Mouse (Mus musculus) brain, embryonic 14.5 days (tissue): ENCODE measurements at regions not wholly inside any gene's neighbourhood (a gene's known extent, or its start where the extent isn't known, plus 50 kb on each side); places are given as distances from the start of the nearest gene placed in this dataset.
A peak's percentile ranks its signal among the peaks of the same experiment; 100 is the strongest.

Experiments used
- DNase-seq: peaks from one replicate; pipeline ENCODE4 v3.0.0-alpha.2; 2011; ENCODE audit warnings: low read depth
- CTCF ChIP-seq: fragments of 200-500 bp; IDR thresholded peaks from 2 replicates; pipeline ENCODE4 v1.5.1; 2012; ENCODE audit warnings: inconsistent platforms, mild to moderate bottlenecking, moderate library complexity, borderline replicate concordance; ENCODE audit not compliant: insufficient read depth, insufficient read length; ENCODE audit errors: extremely low read depth
- POLR2A ChIP-seq: fragments of 200-500 bp; IDR thresholded peaks from 2 replicates; pipeline ENCODE4 v1.6.1; 2012; ENCODE audit warnings: mild to moderate bottlenecking, inconsistent platforms, borderline replicate concordance; ENCODE audit not compliant: poor library complexity, insufficient read depth, insufficient read length, severe bottlenecking; ENCODE audit errors: extremely low read depth

DNA sequence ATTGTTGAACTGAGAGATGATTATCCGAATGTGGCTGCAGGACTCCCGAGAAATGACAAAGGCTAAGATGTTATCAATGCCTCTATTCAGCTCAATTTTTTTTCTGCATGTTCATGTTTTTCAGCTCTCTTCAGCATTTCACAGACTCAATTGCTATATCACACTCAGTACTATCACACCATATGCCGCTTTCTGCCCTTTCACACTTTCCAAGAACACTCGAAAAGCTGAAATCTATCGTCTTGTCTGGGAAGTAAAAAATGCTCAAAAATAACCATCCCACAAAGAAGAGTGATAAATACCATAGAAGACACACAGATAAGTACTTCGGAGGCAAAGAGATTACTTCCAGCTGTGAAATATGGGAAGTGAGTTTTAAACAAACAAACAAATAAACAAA, 6398.9 kb upstream of the Gm7489 start:
- peak; percentile 22 for DNase-seq

DNA sequence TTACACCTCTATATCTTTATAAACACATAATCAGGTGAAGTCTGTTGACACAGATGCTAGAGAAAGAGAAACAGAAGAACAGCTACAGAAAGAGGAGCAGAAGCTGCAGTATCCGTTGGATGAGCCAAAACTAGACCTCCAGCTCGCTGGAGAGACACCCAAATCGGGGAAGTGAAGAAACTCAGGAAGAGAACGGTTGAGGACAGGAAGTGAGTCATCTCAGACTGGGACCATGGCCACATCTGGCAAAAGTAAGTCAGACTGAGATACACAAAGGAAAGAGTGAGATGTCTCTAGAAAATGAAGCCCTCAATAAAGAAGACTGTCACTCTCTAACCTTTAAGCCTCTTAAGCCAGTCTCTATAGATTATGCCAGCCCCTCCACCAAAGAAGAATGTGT, 6362.8 kb upstream of the Gm7489 start:
- no peak for TF ChIP-seq CTCF
- TF ChIP-seq POLR2A: no peak
- no peak for DNase-seq

More for the DNA sequence above, 6398.9 kb upstream of the Gm7489 start:
- TF ChIP-seq CTCF (no peak), POLR2A (no peak)
